Mouse (Mus musculus) embryonic facial prominence, embryonic 15.5 days (tissue): ENCODE data around the gene Pi16. TPM values are rescaled to one million over a fixed set of nuclear protein-coding genes. Genes with fewer than 3 reads are reported as not detected.

ENCODE experiments used
- ATAC-seq: fragments of 200-750 bp; cut with Nextera tagmentation; 2 replicates; pipeline ENCODE4 v1.8.0; 2017; ENCODE audit warnings: low read depth, moderate TSS enrichment; ENCODE audit not compliant: insufficient number of reproducible peaks, low FRiP score, low TSS enrichment
- H3K27ac ChIP-seq: fragments of 300-500 bp; sonication (generic); replicated peaks from 2 replicates; pipeline ENCODE4 v1.5.1; 2015; ENCODE audit warnings: mild to moderate bottlenecking, inconsistent platforms
- H3K27me3 ChIP-seq: fragments of 300-500 bp; sonication (generic); 2 replicates; pipeline ENCODE4 v1.6.1; 2015; ENCODE audit warnings: inconsistent platforms
- H3K36me3 ChIP-seq: fragments of 300-500 bp; sonication (generic); 2 replicates; pipeline ENCODE4 v1.6.1; 2015; ENCODE audit warnings: mild to moderate bottlenecking, inconsistent platforms
- H3K4me1 ChIP-seq: fragments of 300-500 bp; sonication (generic); 2 replicates; pipeline ENCODE4 v1.6.1; 2015; ENCODE audit warnings: inconsistent platforms
- H3K4me2 ChIP-seq: fragments of 300-500 bp; sonication (generic); replicated peaks from 2 replicates; pipeline ENCODE4 v1.6.1; 2015; ENCODE audit warnings: mild to moderate bottlenecking, inconsistent platforms
- H3K4me3 ChIP-seq: fragments of 300-500 bp; sonication (generic); replicated peaks from 2 replicates; pipeline ENCODE4 v1.5.1; 2015; ENCODE audit warnings: mild to moderate bottlenecking, inconsistent platforms
- H3K9ac ChIP-seq: fragments of 300-500 bp; sonication (generic); 2 replicates; pipeline ENCODE4 v1.6.1; 2015; ENCODE audit warnings: inconsistent platforms
- H3K9me3 ChIP-seq: fragments of 300-500 bp; sonication (generic); replicated peaks from 2 replicates; pipeline ENCODE4 v1.6.1; 2016; ENCODE audit warnings: inconsistent platforms
- WGBS: fragments of 180-500 bp; shearing (Covaris S2); methylation state at CpG from one replicate; pipeline ENCODE4 v1.1.7; 2015; 5-methylcytosine and 5-hydroxymethylcytosine counted together
- polyA plus RNA-seq: library from polyadenylated mRNA; unstranded; fragments of >200 nt; fragmentation: Nextera tagmentation; extraction: Ambion mirVana; gene quantifications from 2 replicates; pipeline ENCODE4 v1.2.1, GENCODE M21; 2015

The Pi16 gene
- polyA plus RNA-seq, 1 experiment from 2014 or later: 2.7 TPM

GRCm38 (mm10) chr17:29304376-29305057 is 13.0 kb upstream of the Pi16 start:
- Histone ChIP-seq H3K4me1 (peaks cover 38% of the 10 kb centered on the region), H3K27me3 (no peaks in the 10 kb centered on the region), H3K9ac (no peak overlapping the region), H3K4me3 (no peak overlapping the region), H3K27ac (peak overlapping the region; percentile 65), H3K9me3 (no peaks in the 10 kb centered on the region), H3K36me3 (peaks cover 25% of the 10 kb centered on the region), H3K4me2 (no peak overlapping the region)
- no peak for ATAC-seq
- WGBS: 33% methylated on average over 13 of the region's 13 CpGs

GRCm38 (mm10) chr17:29305058-29305806 is 12.2 kb upstream of the Pi16 start:
- peak; percentile 25; the same call in 1 of the 2 replicates for ATAC-seq
- WGBS: 11% methylated on average over 15 of the region's 15 CpGs
- H3K4me2 ChIP-seq: peak overlapping the region; percentile 17
- H3K4me3 ChIP-seq: no peak overlapping the region
- peaks cover 18% of the 10 kb centered on the region for H3K36me3 ChIP-seq
- peak overlapping the region; percentile 65 for H3K27ac ChIP-seq
- no peaks in the 10 kb centered on the region for H3K9me3 ChIP-seq
- peaks cover 41% of the 10 kb centered on the region for H3K4me1 ChIP-seq
- no peak overlapping the region for H3K9ac ChIP-seq
- no peaks in the 10 kb centered on the region for H3K27me3 ChIP-seq

GRCm38 (mm10) chr17:29305871-29306270 is 11.6 kb upstream of the Pi16 start:
- ATAC-seq: peak; percentile 13; the same call in 1 of the 2 replicates
- Histone ChIP-seq H3K4me3 (no peak overlapping the region), H3K9me3 (no peaks in the 10 kb centered on the region), H3K27me3 (no peaks in the 10 kb centered on the region), H3K36me3 (peaks cover 13% of the 10 kb centered on the region), H3K4me2 (peak overlapping the region; percentile 17), H3K4me1 (peaks cover 42% of the 10 kb centered on the region), H3K9ac (no peak overlapping the region), H3K27ac (peak overlapping the region; percentile 65)
- WGBS: 45% methylated on average over 7 of the region's 7 CpGs

- Histone ChIP-seq H3K27ac (peak overlapping the region; percentile 40; the same call in 1 of the 2 replicates), H3K4me3 (no peak overlapping the region), H3K4me2 (no peak overlapping the region), H3K9me3 (no peaks in the 10 kb centered on the region), H3K9ac (no peak overlapping the region), H3K36me3 (no peaks in the 10 kb centered on the region), H3K27me3 (no peaks in the 10 kb centered on the region), H3K4me1 (peaks cover 16% of the 10 kb centered on the region)
- WGBS: 48% methylated on average over 21 of the region's 21 CpGs
- no peak for ATAC-seq
Observed at GRCm38 (mm10) chr17:29310056-29310623, 7.3 kb upstream of the Pi16 start.

GRCm38 (mm10) chr17:29311602-29312001 is 5.9 kb upstream of the Pi16 start:
- 71% methylated on average over 8 of the region's 8 CpGs for WGBS
- no peak for ATAC-seq
- no peaks in the 10 kb centered on the region for H3K36me3 ChIP-seq
- no peaks in the 10 kb centered on the region for H3K27me3 ChIP-seq
- no peak overlapping the region for H3K4me3 ChIP-seq
- peaks cover 9% of the 10 kb centered on the region for H3K4me1 ChIP-seq
- H3K27ac ChIP-seq: no peak overlapping the region
- no peak overlapping the region for H3K4me2 ChIP-seq
- H3K9me3 ChIP-seq: no peaks in the 10 kb centered on the region
- H3K9ac ChIP-seq: no peak overlapping the region

GRCm38 (mm10) chr17:29312082-29312481 is 5.4 kb upstream of the Pi16 start:
- no peaks in the 10 kb centered on the region for H3K36me3 ChIP-seq
- H3K4me3 ChIP-seq: no peak overlapping the region
- H3K27me3 ChIP-seq: no peaks in the 10 kb centered on the region
- no peak overlapping the region for H3K4me2 ChIP-seq
- no peak overlapping the region for H3K27ac ChIP-seq
- peaks cover 12% of the 10 kb centered on the region for H3K4me1 ChIP-seq
- H3K9ac ChIP-seq: no peak overlapping the region
- no peak for ATAC-seq
- H3K9me3 ChIP-seq: no peaks in the 10 kb centered on the region
- 75% methylated on average over 2 of the region's 2 CpGs for WGBS

GRCm38 (mm10) chr17:29313300-29313699 is 4.2 kb upstream of the Pi16 start:
- no peak for ATAC-seq
- H3K9ac ChIP-seq: no peak overlapping the region
- no peak overlapping the region for H3K4me2 ChIP-seq
- H3K27ac ChIP-seq: no peak overlapping the region
- peaks cover 12% of the 10 kb centered on the region for H3K4me1 ChIP-seq
- no peaks in the 10 kb centered on the region for H3K27me3 ChIP-seq
- no peak overlapping the region for H3K4me3 ChIP-seq
- no peaks in the 10 kb centered on the region for H3K9me3 ChIP-seq
- H3K36me3 ChIP-seq: no peaks in the 10 kb centered on the region

GRCm38 (mm10) chr17:29315672-29316465 is 1.6 kb upstream of the Pi16 start:
- Histone ChIP-seq H3K9me3 (no peaks in the 10 kb centered on the region), H3K9ac (no peak overlapping the region), H3K4me1 (peaks cover 12% of the 10 kb centered on the region), H3K27ac (peak overlapping the region; percentile 48), H3K36me3 (no peaks in the 10 kb centered on the region), H3K4me2 (no peak overlapping the region), H3K27me3 (peaks cover 14% of the 10 kb centered on the region), H3K4me3 (no peak overlapping the region)
- no peak for ATAC-seq
- 47% methylated on average over 9 of the region's 9 CpGs for WGBS

GRCm38 (mm10) chr17:29316891-29317290 is 589 bp upstream of the Pi16 start:
- H3K27ac ChIP-seq: 0 out of 2 replicates have a peak overlapping the region, but pooled peaks have one; percentile 39
- 50% methylated on average over 3 of the region's 3 CpGs for WGBS
- no peaks in the 10 kb centered on the region for H3K9me3 ChIP-seq
- ATAC-seq: no peak
- H3K4me1 ChIP-seq: peaks cover 15% of the 10 kb centered on the region
- no peak overlapping the region for H3K4me2 ChIP-seq
- no peak overlapping the region for H3K4me3 ChIP-seq
- peaks cover 24% of the 10 kb centered on the region for H3K27me3 ChIP-seq
- H3K9ac ChIP-seq: no peak overlapping the region
- no peaks in the 10 kb centered on the region for H3K36me3 ChIP-seq

GRCm38 (mm10) chr17:29318731-29319250 is 1.3 kb downstream of the Pi16 start:
- H3K4me2 ChIP-seq: no peak overlapping the region
- H3K9ac ChIP-seq: no peak overlapping the region
- peaks cover 36% of the 10 kb centered on the region for H3K27me3 ChIP-seq
- H3K4me3 ChIP-seq: no peak overlapping the region
- H3K36me3 ChIP-seq: no peaks in the 10 kb centered on the region
- 45% methylated on average over 6 of the region's 6 CpGs for WGBS
- H3K9me3 ChIP-seq: no peaks in the 10 kb centered on the region
- H3K27ac ChIP-seq: no peak overlapping the region
- ATAC-seq: no peak
- peaks cover 19% of the 10 kb centered on the region for H3K4me1 ChIP-seq

- 88% methylated on average over 7 of the region's 7 CpGs for WGBS
- Histone ChIP-seq H3K27ac (no peak overlapping the region), H3K27me3 (peaks cover 36% of the 10 kb centered on the region), H3K9ac (no peak overlapping the region), H3K4me3 (no peak overlapping the region), H3K4me1 (peaks cover 19% of the 10 kb centered on the region), H3K36me3 (no peaks in the 10 kb centered on the region), H3K9me3 (no peaks in the 10 kb centered on the region), H3K4me2 (no peak overlapping the region)
- no peak for ATAC-seq
Observed at GRCm38 (mm10) chr17:29319476-29319875, 2.0 kb downstream of the Pi16 start.
